Mouse (Mus musculus): Measurements from ENCODE around the gene Banp.

Gene Banp

GRCm38 (mm10) chr8:121980792-121981519, 31.4 kb downstream of the Banp start:
- DNase-seq (ENCODE audit: low read depth, low spot score), result no peak

- no peak for DNase-seq (ENCODE audit: low read depth, low spot score)
Observed at GRCm38 (mm10) chr8:121981520-121981895, 32.0 kb downstream of the Banp start.

GRCm38 (mm10) chr8:121985673-121986072, 36.1 kb downstream of the Banp start:
- DNase-seq (ENCODE audit: low read depth, low spot score), result no peak

GRCm38 (mm10) chr8:121987892-121988291, 38.3 kb downstream of the Banp start:
- no peak for DNase-seq (ENCODE audit: low read depth, low spot score)

GRCm38 (mm10) chr8:121990506-121991255, 41.1 kb downstream of the Banp start:
- no peak for DNase-seq (ENCODE audit: low read depth, low spot score)

GRCm38 (mm10) chr8:121991611-121992010, 42.1 kb downstream of the Banp start:
- DNase-seq (ENCODE audit: low read depth, low spot score), result no peak

GRCm38 (mm10) chr8:121992911-121993310, 43.4 kb downstream of the Banp start:
- DNase-seq (ENCODE audit: low read depth, low spot score), result no peak

- DNase-seq (ENCODE audit: low read depth, low spot score), result no peak
Observed at GRCm38 (mm10) chr8:121995112-121995511, 45.6 kb downstream of the Banp start.

- DNase-seq (ENCODE audit: low read depth, low spot score), result no peak
Observed at GRCm38 (mm10) chr8:121995895-121996294, 46.3 kb downstream of the Banp start.

- no peak for DNase-seq (ENCODE audit: low read depth, low spot score)
Observed at GRCm38 (mm10) chr8:121998631-121999030, 49.1 kb downstream of the Banp start.

- no peak for DNase-seq (ENCODE audit: low read depth, low spot score)
Observed at GRCm38 (mm10) chr8:121999211-121999610, 49.7 kb downstream of the Banp start.

- DNase-seq (ENCODE audit: low read depth, low spot score), result no peak
Observed at GRCm38 (mm10) chr8:122001339-122002115, 52.0 kb downstream of the Banp start.

- no peak for DNase-seq (ENCODE audit: low read depth, low spot score)
Observed at GRCm38 (mm10) chr8:122003646-122004045, 54.1 kb downstream of the Banp start.

- no peak for DNase-seq (ENCODE audit: low read depth, low spot score)
Observed at GRCm38 (mm10) chr8:122004131-122004530, 54.6 kb downstream of the Banp start.

- no peak for DNase-seq (ENCODE audit: low read depth, low spot score)
Observed at GRCm38 (mm10) chr8:122005422-122006204, 56.1 kb downstream of the Banp start.

- DNase-seq (ENCODE audit: low read depth, low spot score), result no peak
Observed at GRCm38 (mm10) chr8:122006688-122007484, 57.3 kb downstream of the Banp start.

- no peak for DNase-seq (ENCODE audit: low read depth, low spot score)
Observed at GRCm38 (mm10) chr8:122008395-122008794, 58.8 kb downstream of the Banp start.

GRCm38 (mm10) chr8:122010638-122011037, 61.1 kb downstream of the Banp start:
- no peak for DNase-seq (ENCODE audit: low read depth, low spot score)

GRCm38 (mm10) chr8:122011066-122011588, 61.6 kb downstream of the Banp start:
- no peak for DNase-seq (ENCODE audit: low read depth, low spot score)

GRCm38 (mm10) chr8:122014606-122015005, 65.1 kb downstream of the Banp start:
- DNase-seq (ENCODE audit: low read depth, low spot score), result no peak
